Mouse (Mus musculus) midbrain, postnatal 0 days (tissue): ENCODE results near the gene Tbl1xr1. TPM values are rescaled to one million over a fixed set of nuclear protein-coding genes. Genes with fewer than 3 reads are reported as not detected.

Source experiments
- ATAC-seq: fragments of 200-750 bp; cut with Nextera tagmentation; 2 replicates; pipeline ENCODE4 v1.8.0; 2017; ENCODE audit warnings: moderate number of reproducible peaks, mild to moderate bottlenecking, moderate TSS enrichment, moderate library complexity; ENCODE audit not compliant: low FRiP score
- DNase-seq: peaks from one replicate; pipeline ENCODE4 v3.0.0-alpha.2; 2015; ENCODE audit warnings: low spot score
- H3K27ac ChIP-seq: fragments of 300-500 bp; sonication (generic); 2 replicates; pipeline ENCODE4 v1.5.1; 2014; ENCODE audit warnings: low read depth, mild to moderate bottlenecking, low read length, mixed read lengths
- H3K27me3 ChIP-seq: fragments of 300-500 bp; sonication (generic); 2 replicates; pipeline ENCODE4 v1.6.1; 2014; ENCODE audit warnings: low read length, control low read depth, mixed read lengths; ENCODE audit not compliant: insufficient read depth
- H3K36me3 ChIP-seq: fragments of 300-500 bp; sonication (generic); 2 replicates; pipeline ENCODE4 v1.6.1; 2014; ENCODE audit warnings: low read length, control low read depth, mixed read lengths; ENCODE audit not compliant: insufficient read depth
- H3K4me1 ChIP-seq: fragments of 300-500 bp; sonication (generic); 2 replicates; pipeline ENCODE4 v1.6.1; 2014; ENCODE audit warnings: mild to moderate bottlenecking, control low read depth, antibody characterized with exemption, low read length, mixed read lengths; ENCODE audit not compliant: insufficient read depth
- H3K4me2 ChIP-seq: fragments of 300-500 bp; sonication (generic); 2 replicates; pipeline ENCODE4 v1.6.1; 2014; ENCODE audit warnings: low read depth, mild to moderate bottlenecking, low read length, mixed read lengths; ENCODE audit not compliant: poor library complexity, severe bottlenecking
- H3K4me3 ChIP-seq: fragments of 300-500 bp; sonication (generic); 2 replicates; pipeline ENCODE4 v1.5.1; 2014; ENCODE audit warnings: low read depth, mild to moderate bottlenecking, low read length, moderate library complexity
- H3K9ac ChIP-seq: fragments of 300-500 bp; sonication (generic); replicated peaks from 2 replicates; pipeline ENCODE4 v1.6.1; 2014; ENCODE audit warnings: mild to moderate bottlenecking, low read length, moderate library complexity, mixed read lengths; ENCODE audit not compliant: poor library complexity, severe bottlenecking
- H3K9me3 ChIP-seq: fragments of 300-500 bp; sonication (generic); 2 replicates; pipeline ENCODE4 v1.6.1; 2016; ENCODE audit warnings: low read length, control low read depth
- CTCF ChIP-seq: IDR thresholded peaks from 2 replicates; pipeline ENCODE4 v1.5.1; 2016; ENCODE audit warnings: antibody characterized with exemption, mild to moderate bottlenecking
- WGBS: fragments of 180-500 bp; shearing (Covaris S2); extraction: QIAGEN DNeasy Blood & Tissue Kit; methylation state at CpG from one replicate; pipeline ENCODE4 v1.1.7; 2014; 5-methylcytosine and 5-hydroxymethylcytosine counted together
- polyA plus RNA-seq: library from polyadenylated mRNA; unstranded; fragments of >200 nt; fragmentation: Nextera tagmentation; extraction: Ambion mirVana; gene quantifications from 2 replicates; pipeline ENCODE4 v1.2.1, GENCODE M21; 2015
- total RNA-seq: library from RNA; depleted of rRNA; stranded (reverse); fragments of >200 nt; gene quantifications from 2 replicates; pipeline ENCODE4 v1.2.3, GENCODE M21; 2014

Tbl1xr1 gene
- total and polyA plus RNA-seq, 2 experiments from 2014 or later, result 11.6 to 29.3 TPM

- TF ChIP-seq CTCF, result no peak
- peak; percentile 34; the same call in 1 of the 2 replicates for ATAC-seq
These were observed 38.8 kb downstream of the Tbl1xr1 start for GRCm38 (mm10) chr3:22115221-22115620.

GRCm38 (mm10) chr3:22115678-22116077 is 39.2 kb downstream of the Tbl1xr1 start:
- TF ChIP-seq CTCF, result no peak
- H3K9me3 ChIP-seq, result no peaks in the 10 kb centered on the region
- ATAC-seq (no peak), DNase-seq (no peak)
- H3K27ac ChIP-seq, result no peak overlapping the region
- H3K4me3 ChIP-seq, result no peak overlapping the region
- peaks cover 4% of the 10 kb centered on the region; the same call in 1 of the 2 replicates for H3K4me1 ChIP-seq
- no peak overlapping the region for H3K9ac ChIP-seq
- no peaks in the 10 kb centered on the region for H3K36me3 ChIP-seq
- WGBS, result 83% methylated on average over 3 of the region's 3 CpGs
- H3K27me3 ChIP-seq, result no peaks in the 10 kb centered on the region
- H3K4me2 ChIP-seq, result no peak overlapping the region

More at GRCm38 (mm10) chr3:22115221-22115620, 38.8 kb downstream of the Tbl1xr1 start:
- no peak overlapping the region for H3K9ac ChIP-seq
- H3K27ac ChIP-seq, result no peak overlapping the region
- 19% methylated on average over 2 of the region's 2 CpGs for WGBS
- no peaks in the 10 kb centered on the region for H3K9me3 ChIP-seq
- H3K27me3 ChIP-seq, result no peaks in the 10 kb centered on the region
- H3K4me2 ChIP-seq, result no peak overlapping the region
- no peak overlapping the region for H3K4me3 ChIP-seq
- no peaks in the 10 kb centered on the region for H3K36me3 ChIP-seq
- DNase-seq, result no peak
- peaks cover 4% of the 10 kb centered on the region; the same call in 1 of the 2 replicates for H3K4me1 ChIP-seq

GRCm38 (mm10) chr3:22116188-22116587 is 39.7 kb downstream of the Tbl1xr1 start:
- Histone ChIP-seq H3K4me3 (no peak overlapping the region), H3K4me1 (peaks cover 4% of the 10 kb centered on the region; the same call in 1 of the 2 replicates), H3K9ac (no peak overlapping the region), H3K27ac (no peak overlapping the region), H3K36me3 (no peaks in the 10 kb centered on the region), H3K4me2 (no peak overlapping the region), H3K9me3 (no peaks in the 10 kb centered on the region), H3K27me3 (no peaks in the 10 kb centered on the region)
- DNase-seq (no peak), ATAC-seq (no peak)
- 74% methylated on average over 1 of the region's 1 CpGs for WGBS
- no peak for TF ChIP-seq CTCF

GRCm38 (mm10) chr3:22121741-22122140 is 45.3 kb downstream of the Tbl1xr1 start:
- 47% methylated on average over 3 of the region's 3 CpGs for WGBS
- Histone ChIP-seq H3K36me3 (no peaks in the 10 kb centered on the region), H3K27me3 (no peaks in the 10 kb centered on the region), H3K4me2 (no peak overlapping the region), H3K27ac (no peak overlapping the region), H3K4me1 (no peaks in the 10 kb centered on the region; the same call in 1 of the 2 replicates), H3K4me3 (no peak overlapping the region), H3K9ac (no peak overlapping the region), H3K9me3 (no peaks in the 10 kb centered on the region)
- ATAC-seq (no peak), DNase-seq (no peak)
- no peak for TF ChIP-seq CTCF

GRCm38 (mm10) chr3:22123145-22123544 is 46.7 kb downstream of the Tbl1xr1 start:
- no peak overlapping the region for H3K27ac ChIP-seq
- 79% methylated on average over 2 of the region's 2 CpGs for WGBS
- H3K4me3 ChIP-seq, result no peak overlapping the region
- H3K27me3 ChIP-seq, result no peaks in the 10 kb centered on the region
- H3K4me1 ChIP-seq, result no peaks in the 10 kb centered on the region; the same call in 1 of the 2 replicates
- DNase-seq, result no peak
- no peak for ATAC-seq
- H3K9me3 ChIP-seq, result no peaks in the 10 kb centered on the region
- no peak for TF ChIP-seq CTCF
- no peak overlapping the region for H3K4me2 ChIP-seq
- H3K9ac ChIP-seq, result no peak overlapping the region
- H3K36me3 ChIP-seq, result no peaks in the 10 kb centered on the region

- no peak overlapping the region for H3K9ac ChIP-seq
- H3K4me1 ChIP-seq, result no peaks in the 10 kb centered on the region
- no peaks in the 10 kb centered on the region for H3K9me3 ChIP-seq
- H3K4me2 ChIP-seq, result no peak overlapping the region
- no peak for TF ChIP-seq CTCF
- 89% methylated on average over 5 of the region's 5 CpGs for WGBS
- DNase-seq, result no peak
- no peaks in the 10 kb centered on the region for H3K27me3 ChIP-seq
- no peaks in the 10 kb centered on the region for H3K36me3 ChIP-seq
- H3K4me3 ChIP-seq, result no peak overlapping the region
- no peak overlapping the region for H3K27ac ChIP-seq
- ATAC-seq, result no peak
These were observed 49.9 kb downstream of the Tbl1xr1 start for GRCm38 (mm10) chr3:22126251-22126826.
